Mouse (Mus musculus) inflammation-experienced regulatory T-cells, adult 6 months (primary cell): Measurements from ENCODE around the gene Zeb2. TPM values are rescaled to one million over a fixed set of nuclear protein-coding genes. Genes with fewer than 3 reads are reported as not detected.

Experiments used
- ATAC-seq: one replicate; pipeline ENCODE4 v1.8.0; 2017
- polyA plus RNA-seq, 3 experiments: library from polyadenylated mRNA; unstranded; fragments of 100-300 nt; shearing (Covaris generic); gene quantifications; one replicate each; pipeline ENCODE4 v1.2.1; 2017

Zeb2 gene
- polyA plus RNA-seq, 3 experiments from 2014 or later = 0.66 to 6.7 (median 0.91) TPM

DNA sequence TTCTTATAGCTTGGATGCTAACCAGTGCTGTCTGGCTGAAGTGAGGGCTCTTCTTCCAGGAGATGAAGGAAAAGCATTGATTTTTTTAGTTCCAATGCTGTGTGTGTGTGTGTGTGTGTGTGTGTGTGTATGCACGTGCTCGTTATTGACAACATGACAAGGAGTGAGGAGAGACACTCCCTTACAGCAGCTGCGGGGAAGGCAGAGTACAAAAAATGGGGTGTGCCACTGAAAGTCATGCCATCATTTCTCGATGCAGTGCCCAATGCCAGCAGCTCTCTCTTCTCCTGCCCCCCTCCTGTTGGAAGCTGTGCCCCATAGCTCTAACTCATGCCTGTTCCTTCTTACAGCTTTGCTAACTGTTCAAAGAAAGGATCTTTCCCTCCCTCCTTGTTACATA lies 56.4 kb downstream of the Zeb2 start:
- ATAC-seq = no peak

DNA sequence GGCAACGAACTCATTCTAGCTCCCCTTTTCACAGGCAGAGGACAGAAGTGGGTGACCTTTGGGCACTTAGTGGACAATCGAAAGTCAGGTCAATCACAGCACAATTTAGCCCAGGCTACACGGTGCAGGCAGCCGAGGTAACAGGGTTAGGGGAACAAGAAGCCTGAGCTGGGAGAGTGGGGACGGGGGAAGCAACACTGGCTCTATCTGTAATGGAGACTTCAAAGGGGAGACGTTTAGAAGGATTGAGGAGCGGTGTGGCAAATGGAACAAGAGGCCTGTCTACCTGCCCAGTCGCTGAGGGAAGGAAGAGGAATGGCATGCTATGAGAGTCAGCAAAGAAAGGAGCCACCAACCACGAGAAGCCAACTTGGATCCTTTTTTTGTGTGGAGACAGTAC lies 57.0 kb downstream of the Zeb2 start:
- no peak for ATAC-seq

DNA sequence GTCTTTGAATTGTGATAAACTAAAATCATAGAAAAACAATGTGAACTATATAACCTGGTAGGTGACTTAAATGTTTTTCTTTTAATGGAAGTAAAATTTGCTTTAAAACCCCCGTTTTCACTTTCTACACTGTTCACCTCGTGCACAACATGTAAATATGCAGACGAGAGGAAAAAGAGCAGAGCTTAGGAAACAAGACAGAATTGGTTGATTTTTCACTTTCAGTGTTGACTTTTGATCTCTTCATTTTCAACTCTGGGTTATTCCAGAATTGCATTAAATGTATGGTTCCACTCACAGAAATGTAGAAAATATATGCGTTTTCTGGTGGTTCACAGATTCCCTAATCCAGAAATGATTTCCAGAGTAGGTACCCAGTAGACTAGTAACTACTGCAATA lies 57.6 kb downstream of the Zeb2 start:
- ATAC-seq = no peak

DNA sequence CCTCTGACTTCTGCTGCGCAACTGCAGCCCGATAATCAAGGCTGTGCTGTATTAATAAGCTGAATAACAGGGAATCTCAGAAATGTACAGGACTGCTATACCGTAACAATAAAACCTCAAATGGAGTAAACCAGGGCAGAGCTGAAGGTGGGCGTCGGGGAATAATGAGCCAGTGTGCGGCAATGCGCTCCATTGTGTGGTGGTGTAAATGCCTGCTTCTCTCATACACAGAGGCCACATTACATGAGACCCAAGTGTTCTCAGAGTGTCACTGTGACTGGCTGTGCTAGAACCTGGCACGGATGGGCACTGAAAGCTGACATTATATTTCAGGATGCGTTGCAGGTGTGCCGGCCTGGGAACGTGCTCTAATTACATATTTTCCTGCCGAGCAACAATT lies 58.2 kb downstream of the Zeb2 start:
- ATAC-seq = no peak

DNA sequence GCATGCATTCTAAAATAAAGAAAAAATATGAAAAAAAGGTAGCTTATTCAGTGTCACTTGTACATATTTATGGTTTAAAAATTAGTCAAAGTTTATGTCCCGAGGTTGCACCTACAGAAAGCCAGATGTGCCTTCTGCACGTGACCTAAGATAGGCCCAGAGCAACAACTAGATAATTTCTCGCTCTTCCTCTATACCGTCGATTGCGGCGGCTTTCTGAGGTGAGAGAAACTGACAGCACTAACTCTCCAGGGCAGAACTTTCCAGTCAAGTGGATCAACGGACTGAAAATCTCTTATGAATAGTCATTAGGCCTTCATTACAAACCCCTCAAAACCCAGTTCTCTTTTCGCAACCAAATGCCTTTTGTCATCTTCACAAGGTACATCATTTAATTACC lies 59.0 kb downstream of the Zeb2 start:
- ATAC-seq = no peak

DNA sequence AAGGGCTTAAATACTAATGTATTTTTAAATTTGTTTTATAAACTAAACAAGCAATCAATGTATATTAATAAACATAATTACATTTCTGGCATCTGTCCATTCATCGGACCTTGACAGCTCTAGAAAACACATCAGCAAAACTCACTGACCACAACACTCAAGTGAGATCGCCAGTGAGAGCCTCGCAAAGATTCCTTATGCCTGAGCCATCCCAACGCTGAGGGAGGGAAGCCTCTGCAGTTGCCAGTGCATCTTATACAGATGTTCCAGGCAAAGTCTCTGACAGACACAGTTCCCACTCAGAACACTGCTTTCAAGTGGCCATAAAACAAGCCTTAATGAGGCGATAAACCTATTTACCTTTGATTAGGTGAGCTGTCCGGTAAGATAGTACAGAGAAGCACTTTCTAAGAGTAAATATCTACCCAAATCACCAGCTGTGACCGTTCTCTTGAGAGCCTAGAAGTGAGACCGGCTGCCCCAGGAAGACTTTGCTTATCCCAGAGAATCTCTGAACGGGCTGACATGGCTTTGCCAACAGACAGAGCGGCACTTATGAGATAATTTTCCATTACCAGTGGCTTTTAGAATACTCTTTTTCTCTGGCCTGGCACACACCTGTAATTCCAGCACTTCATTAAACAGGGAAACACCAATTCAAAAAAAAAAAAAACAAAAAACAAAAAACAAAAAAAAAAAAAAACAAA lies 60.2 kb downstream of the Zeb2 start:
- no peak for ATAC-seq

DNA sequence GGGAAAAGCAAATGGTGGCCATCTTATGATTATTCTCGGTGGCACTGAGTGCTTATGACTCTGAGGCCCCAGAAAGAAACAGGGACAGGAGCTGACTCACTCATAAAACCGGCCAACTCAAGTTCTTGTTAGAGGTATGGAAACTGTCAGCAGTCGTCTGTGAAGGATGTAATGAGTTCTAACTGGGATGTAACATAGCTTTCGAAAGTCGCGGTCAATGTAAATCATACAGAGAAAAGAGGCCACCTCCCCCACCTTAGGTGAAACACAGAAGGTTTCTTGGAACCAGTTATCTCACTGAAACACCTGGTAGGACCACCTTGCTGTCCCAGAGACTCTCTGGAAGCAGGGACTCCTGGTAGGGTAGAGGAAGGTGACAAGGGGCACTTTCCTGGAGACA lies 61.3 kb downstream of the Zeb2 start:
- no peak for ATAC-seq

DNA sequence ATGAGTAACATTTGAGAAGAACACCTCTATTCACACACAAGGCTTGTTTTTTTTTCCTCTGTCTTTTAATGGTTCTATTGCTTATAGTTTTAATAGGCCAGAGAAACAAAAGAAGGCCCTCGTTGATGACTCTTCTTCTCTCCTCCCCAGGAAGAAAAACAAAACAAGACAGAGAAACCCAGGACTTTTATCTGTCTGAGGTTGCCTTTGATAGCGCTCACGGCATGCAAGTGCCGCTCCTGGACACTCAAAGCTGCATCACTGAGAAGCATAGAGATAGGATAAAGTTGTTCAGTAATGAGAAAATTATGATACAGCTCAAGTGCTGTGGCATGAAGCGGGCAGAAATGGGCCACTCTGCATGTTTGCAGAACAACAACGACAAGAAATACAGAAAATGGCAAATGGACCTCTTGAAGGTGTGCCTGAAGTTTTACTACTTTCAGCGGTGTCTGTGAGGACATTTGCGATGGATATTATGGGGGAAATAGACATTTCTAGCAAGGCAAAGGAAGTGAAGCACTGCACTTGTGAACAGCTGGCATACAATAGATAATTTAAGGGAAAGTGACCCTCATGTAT lies 62.1 kb downstream of the Zeb2 start:
- no peak for ATAC-seq

DNA sequence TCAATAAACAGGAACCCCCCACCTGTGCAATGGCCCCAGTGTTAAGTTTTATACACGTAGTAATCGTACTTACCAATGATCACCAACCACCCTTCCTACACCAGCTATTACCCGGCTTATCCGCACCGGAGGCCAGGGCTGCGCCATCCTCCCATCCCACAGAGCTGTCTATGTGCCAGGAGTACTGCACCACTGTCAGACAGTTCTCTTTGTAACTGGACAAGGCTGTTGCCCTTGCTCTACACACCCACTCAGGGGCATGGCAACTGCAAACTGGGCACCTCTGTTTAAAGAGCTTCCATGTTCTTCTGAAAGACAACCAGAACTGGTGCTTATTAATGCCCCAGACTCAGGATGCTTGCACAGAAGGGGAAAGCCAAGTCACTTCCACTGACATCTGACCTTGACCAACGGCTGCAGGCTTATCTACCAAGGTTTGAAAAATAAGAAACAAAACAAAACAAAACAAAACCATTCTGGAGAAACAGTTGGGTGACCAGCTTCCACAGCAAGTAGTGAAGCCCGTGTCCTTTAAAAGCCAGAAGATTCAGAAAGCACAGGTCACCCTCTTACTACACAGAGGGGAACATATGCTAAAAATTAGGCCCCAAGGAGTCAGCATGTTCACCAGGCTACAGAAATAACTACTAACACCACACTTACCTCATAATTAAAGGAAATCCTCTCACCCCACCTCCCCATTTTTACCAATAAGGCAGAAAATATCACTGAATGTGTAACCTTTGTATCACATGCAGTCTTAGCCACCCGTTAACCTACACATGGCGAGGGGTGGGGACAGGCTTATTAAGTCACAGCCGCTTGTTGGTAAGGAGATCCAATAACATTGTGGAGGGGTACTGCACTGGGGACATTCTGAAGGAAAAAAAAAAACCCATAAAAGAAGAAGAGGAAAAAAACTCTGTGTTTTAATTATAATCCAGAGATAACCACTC lies 62.8 kb downstream of the Zeb2 start:
- no peak for ATAC-seq

DNA sequence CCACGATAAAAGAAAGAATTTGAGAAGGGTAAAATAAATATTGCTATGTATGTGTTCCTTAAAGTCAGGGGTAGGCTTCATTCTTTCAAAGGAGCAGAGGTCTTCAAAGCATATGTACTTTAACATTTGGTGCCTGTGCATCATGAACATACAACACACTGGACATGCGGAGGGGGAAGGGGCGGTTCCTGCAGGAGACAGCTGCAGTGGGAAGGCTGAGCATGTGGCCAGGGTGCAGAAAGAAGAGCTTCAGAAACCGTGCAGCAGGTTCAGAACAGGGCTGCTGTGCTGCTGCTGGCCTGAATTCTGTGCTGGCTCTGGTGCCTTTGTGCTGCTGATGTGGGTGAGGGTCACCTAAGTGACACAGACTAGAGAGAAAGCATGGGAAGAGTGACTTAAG lies 64.6 kb downstream of the Zeb2 start:
- no peak for ATAC-seq

DNA sequence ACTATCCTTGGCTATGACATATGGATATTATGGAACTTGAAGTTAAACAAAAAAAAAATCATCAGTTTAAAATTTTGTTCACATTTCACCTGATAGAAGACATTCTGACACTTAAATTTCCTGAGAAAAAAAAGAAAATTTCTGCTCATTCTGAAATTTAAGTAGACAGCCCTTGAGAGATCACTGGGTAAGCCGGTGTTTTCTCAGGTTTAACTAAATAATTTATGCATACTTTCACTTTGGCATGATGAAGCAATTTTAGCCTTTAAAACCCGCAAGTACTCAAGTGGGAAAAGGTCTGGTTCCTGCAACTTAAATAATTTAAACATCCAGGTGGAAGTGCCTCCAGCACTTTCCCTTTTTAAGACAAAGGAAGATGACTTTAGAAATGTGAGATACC lies 65.9 kb downstream of the Zeb2 start:
- no peak for ATAC-seq

DNA sequence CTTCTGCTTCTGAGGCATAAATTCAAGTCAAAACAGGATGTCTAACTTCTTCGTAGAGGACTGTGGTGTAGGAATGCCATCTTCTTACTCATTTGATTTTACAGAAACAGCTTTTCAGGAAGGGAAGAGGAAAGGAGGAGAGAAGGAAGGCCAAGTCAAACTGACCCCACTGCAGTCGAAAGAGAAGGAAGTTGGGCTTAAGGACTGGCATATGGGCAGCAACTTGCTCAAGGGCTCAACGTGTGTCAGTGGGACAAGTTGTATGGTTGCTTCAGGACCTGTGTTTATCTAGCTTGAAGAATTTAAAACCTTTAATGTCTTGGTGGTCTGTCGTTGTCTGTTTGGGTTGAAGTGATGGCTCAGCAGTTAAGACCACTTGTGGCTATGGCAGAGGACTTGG lies 67.3 kb downstream of the Zeb2 start:
- ATAC-seq = no peak

DNA sequence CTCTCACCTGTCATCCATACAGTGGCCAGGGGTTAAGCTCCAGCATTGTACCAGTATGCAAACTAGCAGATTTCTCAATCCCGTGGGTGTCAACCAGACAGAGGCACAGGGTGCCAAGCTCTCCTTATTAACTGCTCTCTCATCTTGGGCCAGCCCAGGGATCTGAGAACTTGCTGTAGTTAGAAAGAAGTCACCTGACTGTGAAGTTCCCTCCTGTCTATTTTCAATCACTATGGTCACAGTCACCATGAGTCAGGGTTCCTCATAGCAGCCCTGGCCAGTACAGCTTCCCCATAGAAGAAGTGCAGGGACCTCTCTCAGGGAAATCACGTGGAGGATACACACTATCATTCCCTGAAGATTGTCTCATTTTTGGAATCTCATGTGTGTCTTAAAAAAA lies 67.9 kb downstream of the Zeb2 start:
- no peak for ATAC-seq

DNA sequence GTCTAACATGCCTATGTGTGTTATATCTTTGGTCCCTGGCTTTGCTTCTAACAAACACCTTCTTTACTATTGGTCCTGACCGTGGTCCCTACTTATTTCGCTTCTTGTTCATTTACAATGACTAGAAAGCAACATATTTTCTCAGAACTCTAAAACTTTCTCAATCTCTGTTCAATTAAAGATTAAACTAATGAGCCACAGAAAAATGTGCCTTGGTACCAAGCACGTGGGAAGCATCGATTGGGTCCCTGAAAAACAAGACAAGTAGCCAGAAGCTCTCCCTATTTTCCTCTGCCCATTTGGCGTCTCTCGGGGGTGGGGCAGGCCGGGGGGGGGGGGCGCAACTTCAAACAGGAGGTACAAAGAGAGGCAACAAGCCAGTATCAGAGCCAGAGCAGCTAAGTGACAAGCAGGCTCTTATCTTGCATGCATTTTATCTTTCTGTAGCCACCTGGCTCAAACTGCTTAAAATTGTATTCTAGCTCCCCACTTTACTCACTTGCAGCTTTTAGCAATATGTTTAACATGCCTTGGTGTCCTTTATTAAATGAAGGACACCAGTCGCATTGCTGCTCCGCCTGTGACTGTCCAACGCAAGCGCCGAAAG lies 76.4 kb downstream of the Zeb2 start:
- no peak for ATAC-seq

DNA sequence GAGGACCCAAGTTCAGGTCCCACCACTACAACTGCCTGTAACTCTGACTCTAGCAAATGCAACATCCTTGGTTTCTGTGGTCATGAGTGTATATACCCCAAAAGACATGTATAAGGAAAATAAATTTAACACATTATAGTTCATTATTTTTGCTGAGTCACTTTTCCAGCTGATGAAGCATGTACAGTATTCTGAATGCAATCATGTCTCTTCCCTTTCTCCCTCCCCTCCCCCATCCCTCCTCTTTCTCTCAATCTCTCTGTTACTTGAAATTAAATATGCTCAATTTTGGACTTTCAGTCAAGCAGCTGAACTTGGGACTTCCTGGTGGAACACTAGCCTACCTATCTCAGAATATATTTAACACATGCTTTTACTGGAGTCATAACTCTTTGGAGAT lies 77.7 kb downstream of the Zeb2 start:
- no peak for ATAC-seq

DNA sequence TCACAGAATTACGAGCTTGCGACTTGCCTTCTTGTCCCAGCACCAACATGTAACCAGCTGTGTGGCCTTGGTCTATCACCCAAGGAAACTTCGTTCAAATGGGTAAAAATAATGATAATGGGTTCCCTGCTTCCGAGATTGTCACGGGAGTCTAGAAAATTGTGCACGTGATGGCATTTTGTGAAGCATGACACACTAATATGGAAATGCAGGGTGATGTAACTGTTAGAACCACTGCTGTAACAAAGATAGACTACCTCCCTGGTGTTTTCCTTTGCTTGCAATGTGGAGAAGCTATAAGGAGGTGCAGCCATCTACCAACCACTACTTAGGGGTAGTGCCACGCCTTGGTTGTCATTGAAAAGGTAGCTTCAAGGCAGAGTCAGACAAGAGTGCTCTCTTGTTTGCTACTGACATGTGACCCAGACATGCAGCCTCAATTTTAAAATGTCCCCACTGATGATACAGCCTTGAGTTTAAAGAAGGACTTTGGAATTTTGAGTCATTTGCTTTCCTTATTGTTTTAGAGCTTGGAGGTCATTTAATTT lies 89.0 kb downstream of the Zeb2 start:
- no peak for ATAC-seq

DNA sequence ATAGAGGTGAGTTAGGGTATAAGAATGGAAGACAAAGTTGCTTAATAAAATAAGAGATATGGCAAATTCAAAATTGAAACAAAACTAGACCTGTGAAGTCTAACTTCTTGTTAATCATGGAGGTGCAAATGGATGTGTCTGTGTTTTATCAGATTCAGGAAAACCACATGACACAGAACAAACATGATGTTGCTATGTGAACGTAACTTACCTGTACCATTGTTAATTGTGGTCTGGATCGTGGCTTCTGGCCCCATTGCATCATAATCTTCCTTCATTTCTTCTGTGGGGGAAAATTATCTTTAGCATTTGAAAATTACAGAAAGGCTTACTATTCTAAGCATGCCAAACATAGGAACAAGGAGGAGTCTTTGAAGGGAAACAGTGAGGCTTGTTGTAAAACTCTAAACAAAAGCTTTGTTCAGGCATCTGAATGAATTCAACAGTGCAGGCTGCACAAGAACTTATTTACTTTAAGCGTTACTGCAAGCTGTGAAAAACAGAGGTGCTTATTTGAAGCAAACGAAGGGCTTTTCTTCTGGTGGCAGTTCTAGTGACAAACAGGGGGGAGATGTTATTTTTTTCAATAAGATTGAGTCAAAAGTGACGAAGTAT lies 99.9 kb downstream of the Zeb2 start:
- no peak for ATAC-seq

DNA sequence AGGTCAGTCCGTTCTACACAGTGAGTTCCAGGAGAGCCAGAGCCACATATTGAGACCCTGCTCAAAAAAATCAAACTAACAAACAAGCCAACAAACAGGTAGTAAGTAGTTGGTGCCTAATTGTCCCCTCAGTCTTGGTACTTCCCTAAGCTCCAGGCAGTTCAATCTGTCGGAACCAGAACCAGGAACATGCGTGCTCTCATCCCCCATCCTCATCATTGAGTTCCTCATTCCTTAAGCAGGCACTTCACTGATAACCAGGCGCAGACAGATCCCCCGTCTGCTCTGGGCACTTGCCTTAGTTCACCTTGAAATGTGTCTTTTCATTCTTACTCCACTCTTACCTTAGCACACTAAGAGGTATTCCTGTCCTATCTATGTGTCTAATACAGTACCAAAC lies 103.9 kb downstream of the Zeb2 start:
- no peak for ATAC-seq

DNA sequence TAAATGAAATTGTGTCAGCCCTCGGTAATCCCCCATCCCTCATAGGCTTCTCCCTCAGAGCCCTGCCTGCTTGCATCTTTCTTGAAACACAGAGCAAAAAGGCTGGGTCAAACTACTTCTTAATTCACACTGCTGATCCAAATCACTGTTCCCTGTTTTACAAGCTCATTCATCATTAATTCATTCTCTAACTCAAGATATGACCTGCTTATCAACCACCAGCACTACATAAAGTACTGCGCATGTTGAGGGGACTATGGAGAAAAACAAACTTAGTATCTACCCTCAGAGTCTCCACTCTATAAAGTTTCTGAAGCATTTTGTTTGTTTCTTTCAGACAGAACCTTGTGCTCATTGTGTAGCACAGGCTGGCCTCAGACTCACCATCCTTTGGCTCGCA lies 104.5 kb downstream of the Zeb2 start:
- no peak for ATAC-seq

DNA sequence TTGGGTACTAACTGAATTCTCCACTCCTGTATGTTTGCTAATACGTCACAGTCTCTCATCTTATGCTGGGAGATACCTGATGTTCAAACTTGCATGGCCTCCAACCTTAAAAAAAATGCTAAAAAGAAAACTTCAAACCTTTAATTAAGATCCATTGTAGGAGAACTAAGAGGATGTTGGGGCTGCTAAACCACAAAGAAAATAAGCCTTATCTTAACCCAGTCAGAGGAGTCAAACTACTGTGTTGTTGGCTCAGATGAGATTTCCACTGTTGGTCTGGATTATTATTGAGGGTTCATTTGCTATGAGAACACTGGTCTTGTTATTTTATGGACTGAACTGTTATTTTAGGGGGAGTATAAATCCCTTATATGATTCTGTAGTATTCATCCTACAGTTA lies 106.5 kb downstream of the Zeb2 start:
- ATAC-seq = no peak

DNA sequence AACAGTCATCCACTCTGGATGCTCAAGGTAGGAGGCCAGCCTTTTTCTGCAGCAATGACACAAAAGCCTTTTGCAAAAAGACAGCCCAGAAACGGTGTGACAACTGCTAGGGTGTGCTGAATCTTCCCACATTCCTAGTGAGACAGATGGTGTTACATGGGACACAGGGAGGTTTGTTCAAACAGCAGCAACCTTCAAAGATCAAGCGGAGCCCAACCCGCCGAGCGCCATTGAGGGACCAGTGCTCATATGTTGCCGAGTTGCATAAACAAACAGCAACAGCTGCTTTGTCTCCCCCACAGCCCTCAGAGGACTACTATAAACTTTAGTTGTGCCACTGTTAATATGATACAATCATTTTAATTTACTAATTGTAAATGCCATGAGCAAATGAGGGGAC lies 117.3 kb downstream of the Zeb2 start:
- ATAC-seq = no peak

DNA sequence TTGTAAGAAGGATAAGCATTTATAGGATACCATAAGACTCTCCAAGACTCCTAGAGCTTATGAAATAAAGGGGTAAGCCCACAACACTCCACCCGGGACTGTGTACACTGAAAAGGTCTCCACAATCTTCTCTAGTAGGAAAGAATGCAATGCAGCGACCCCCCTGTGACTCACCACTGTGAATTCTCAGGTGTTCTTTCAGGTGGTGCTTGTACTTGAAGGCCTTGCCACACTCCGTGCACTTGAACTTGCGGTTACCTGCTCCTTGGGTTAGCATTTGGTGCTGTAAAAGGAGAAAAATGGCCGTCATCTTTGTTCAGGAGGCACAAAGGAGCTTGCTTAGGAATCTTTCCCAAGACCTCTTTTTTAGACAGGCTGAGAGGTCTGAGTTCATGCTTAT lies 118.5 kb downstream of the Zeb2 start:
- no peak for ATAC-seq

DNA sequence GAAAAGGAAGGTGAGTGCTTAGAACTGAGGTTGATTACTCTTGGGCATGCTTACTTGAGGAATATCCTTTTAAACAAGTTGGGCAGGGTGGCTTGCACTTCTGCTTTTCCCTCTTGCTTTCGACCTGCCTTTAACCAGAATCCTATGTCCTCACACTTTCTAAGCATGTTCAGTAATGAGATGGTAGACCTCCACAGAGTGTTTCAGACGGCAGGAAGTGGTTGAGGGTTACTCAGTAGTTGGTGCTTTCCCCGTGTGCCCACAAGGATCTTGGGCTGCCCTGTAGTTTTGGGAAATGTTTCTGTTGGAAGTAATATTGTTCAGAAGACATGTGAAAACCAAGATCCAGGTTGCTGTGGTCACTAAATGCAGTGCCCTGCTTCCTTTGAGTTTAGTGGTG lies 135.5 kb downstream of the Zeb2 start:
- ATAC-seq = peak; percentile 97
